Mouse (Mus musculus): Measurements from ENCODE around the gene Rassf5.

The Rassf5 gene

GRCm38 (mm10) chr1:131233527-131233926 is 11.5 kb downstream of the Rassf5 start:
- no peak for TF ChIP-seq GATA4 (IDR thresholded peaks at IDR 0.05; ENCODE audit: insufficient replicate concordance, low read length)

GRCm38 (mm10) chr1:131228659-131229058 is 16.4 kb downstream of the Rassf5 start:
- no peak for TF ChIP-seq GATA4 (IDR thresholded peaks at IDR 0.05; ENCODE audit: insufficient replicate concordance, low read length)

- TF ChIP-seq GATA4 (IDR thresholded peaks at IDR 0.05; ENCODE audit: insufficient replicate concordance, low read length) = no peak
Observed at GRCm38 (mm10) chr1:131228225-131228624, 16.8 kb downstream of the Rassf5 start.

- TF ChIP-seq GATA4 (IDR thresholded peaks at IDR 0.05; ENCODE audit: insufficient replicate concordance, low read length) = no peak
Observed at GRCm38 (mm10) chr1:131224848-131225471, 20.1 kb downstream of the Rassf5 start.

- TF ChIP-seq GATA4 (IDR thresholded peaks at IDR 0.05; ENCODE audit: insufficient replicate concordance, low read length) = no peak
Observed at GRCm38 (mm10) chr1:131223345-131223744, 21.7 kb downstream of the Rassf5 start.

- TF ChIP-seq GATA4 (IDR thresholded peaks at IDR 0.05; ENCODE audit: insufficient replicate concordance, low read length) = no peak
Observed at GRCm38 (mm10) chr1:131221822-131222590, 23.1 kb downstream of the Rassf5 start.

GRCm38 (mm10) chr1:131218933-131219332 is 26.1 kb downstream of the Rassf5 start:
- no peak for TF ChIP-seq GATA4 (IDR thresholded peaks at IDR 0.05; ENCODE audit: insufficient replicate concordance, low read length)

GRCm38 (mm10) chr1:131213361-131213760 is 31.7 kb downstream of the Rassf5 start:
- no peak for TF ChIP-seq GATA4 (IDR thresholded peaks at IDR 0.05; ENCODE audit: insufficient replicate concordance, low read length)

- TF ChIP-seq GATA4 (IDR thresholded peaks at IDR 0.05; ENCODE audit: insufficient replicate concordance, low read length) = no peak
Observed at GRCm38 (mm10) chr1:131212956-131213355, 32.1 kb downstream of the Rassf5 start.

GRCm38 (mm10) chr1:131211655-131212054 is 33.4 kb downstream of the Rassf5 start:
- TF ChIP-seq GATA4 (IDR thresholded peaks at IDR 0.05; ENCODE audit: insufficient replicate concordance, low read length) = no peak

- no peak for TF ChIP-seq GATA4 (IDR thresholded peaks at IDR 0.05; ENCODE audit: insufficient replicate concordance, low read length)
Observed at GRCm38 (mm10) chr1:131209971-131210426, 35.1 kb downstream of the Rassf5 start.

GRCm38 (mm10) chr1:131208800-131209199 is 36.3 kb downstream of the Rassf5 start:
- no peak for TF ChIP-seq GATA4 (IDR thresholded peaks at IDR 0.05; ENCODE audit: insufficient replicate concordance, low read length)

- no peak for TF ChIP-seq GATA4 (IDR thresholded peaks at IDR 0.05; ENCODE audit: insufficient replicate concordance, low read length)
Observed at GRCm38 (mm10) chr1:131208081-131208480, 37.0 kb downstream of the Rassf5 start.

- no peak for TF ChIP-seq GATA4 (IDR thresholded peaks at IDR 0.05; ENCODE audit: insufficient replicate concordance, low read length)
Observed at GRCm38 (mm10) chr1:131207531-131207930, 37.5 kb downstream of the Rassf5 start.

GRCm38 (mm10) chr1:131206342-131206741 is 38.7 kb downstream of the Rassf5 start:
- no peak for TF ChIP-seq GATA4 (IDR thresholded peaks at IDR 0.05; ENCODE audit: insufficient replicate concordance, low read length)

- TF ChIP-seq GATA4 (IDR thresholded peaks at IDR 0.05; ENCODE audit: insufficient replicate concordance, low read length) = no peak
Observed at GRCm38 (mm10) chr1:131204461-131204860, 40.6 kb downstream of the Rassf5 start.
